Mouse (Mus musculus): ENCODE data around the gene Ufd1. TPM values are rescaled to one million over a fixed set of nuclear protein-coding genes. Genes with fewer than 3 reads are reported as not detected.

The Ufd1 gene
- 10 to 100 TPM; 87.2 to 96.9 TPM for total RNA-seq (2021)

GRCm38 (mm10) chr16:18811468-18812384 lies at the start of gene Ufd1, which contains the start of gene Cdc45:
Gene Ufd1 (plus strand): TSS chr16:18811779.
Gene Cdc45 (minus strand): TSS chr16:18811987.
- DNase-seq (ENCODE audit: low spot score in 2 of 2) = peak; percentile 88 to 98
- intact Hi-C loops (cut with DNase I) = loop anchor here (5.0 kb wide), 1 partner anchor 66 kb away; the partner anchor contains the start of genes Hira and Mrpl40

- intact Hi-C loops (cut with DNase I) = no loop called here
- DNase-seq (ENCODE audit: low spot score in 2 of 2) = no peak
Measured at GRCm38 (mm10) chr16:18762960-18763359, 48.6 kb upstream of the Ufd1 start.

- intact Hi-C loops (cut with DNase I) = no loop called here
Measured at GRCm38 (mm10) chr16:18766390-18766789, 45.2 kb upstream of the Ufd1 start.

GRCm38 (mm10) chr16:18769501-18769900 lies 42.1 kb upstream of the Ufd1 start:
- intact Hi-C loops (cut with DNase I) = no loop called here
- no peak for DNase-seq (ENCODE audit: low spot score in 2 of 2)

More at GRCm38 (mm10) chr16:18766390-18766789, 45.2 kb upstream of the Ufd1 start:
- no peak for DNase-seq (ENCODE audit: low spot score in 2 of 2)

GRCm38 (mm10) chr16:18773936-18774335 lies 37.6 kb upstream of the Ufd1 start:
- no peak for DNase-seq (ENCODE audit: low spot score in 2 of 2)
- intact Hi-C loops (cut with DNase I) = no loop called here

- DNase-seq (ENCODE audit: low spot score in 2 of 2) = no peak
- intact Hi-C loops (cut with DNase I) = loop anchor here (2.0 to 5.0 kb wide), 2 partner anchors 44 to 71 kb away; no protein-coding TSS in a partner anchor
Measured at GRCm38 (mm10) chr16:18775621-18776555, 35.7 kb upstream of the Ufd1 start.

GRCm38 (mm10) chr16:18776556-18777100 lies 35.0 kb upstream of the Ufd1 start, which contains the start of gene Cldn5:
Gene Cldn5 (plus strand): TSS chr16:18776847.
- intact Hi-C loops (cut with DNase I) = loop anchor here (2.0 to 5.0 kb wide), 2 partner anchors 44 to 72 kb away; no protein-coding TSS in a partner anchor
- no peak for DNase-seq (ENCODE audit: low spot score in 2 of 2)

- intact Hi-C loops (cut with DNase I) = loop anchor here (2.0 to 5.0 kb wide), 2 partner anchors 45 to 73 kb away; no protein-coding TSS in a partner anchor
- no peak for DNase-seq (ENCODE audit: low spot score in 2 of 2)
Measured at GRCm38 (mm10) chr16:18777101-18778080, 34.2 kb upstream of the Ufd1 start.

GRCm38 (mm10) chr16:18778461-18778860 lies 33.1 kb upstream of the Ufd1 start:
- no peak for DNase-seq (ENCODE audit: low spot score in 2 of 2)
- intact Hi-C loops (cut with DNase I) = loop anchor here (5.0 kb wide), 1 partner anchor 46 kb away; no protein-coding TSS in a partner anchor

- no peak for DNase-seq (ENCODE audit: low spot score in 2 of 2)
- intact Hi-C loops (cut with DNase I) = no loop called here
Measured at GRCm38 (mm10) chr16:18781810-18782209, 29.8 kb upstream of the Ufd1 start.

- intact Hi-C loops (cut with DNase I) = no loop called here
- no peak for DNase-seq (ENCODE audit: low spot score in 2 of 2)
Measured at GRCm38 (mm10) chr16:18785025-18785424, 26.6 kb upstream of the Ufd1 start.

GRCm38 (mm10) chr16:18785485-18785884 lies 26.1 kb upstream of the Ufd1 start:
- intact Hi-C loops (cut with DNase I) = no loop called here
- no peak for DNase-seq (ENCODE audit: low spot score in 2 of 2)

- no peak for DNase-seq (ENCODE audit: low spot score in 2 of 2)
- intact Hi-C loops (cut with DNase I) = no loop called here
Measured at GRCm38 (mm10) chr16:18786652-18787051, 24.9 kb upstream of the Ufd1 start.

GRCm38 (mm10) chr16:18788627-18789406 lies 22.8 kb upstream of the Ufd1 start:
- intact Hi-C loops (cut with DNase I) = no loop called here
- DNase-seq (ENCODE audit: low spot score in 2 of 2) = no peak

GRCm38 (mm10) chr16:18795223-18795899 lies 16.2 kb upstream of the Ufd1 start:
- intact Hi-C loops (cut with DNase I) = loop anchor here (5.0 kb wide), 1 partner anchor 353 kb away; no protein-coding TSS in a partner anchor
- peak; percentile 23 to 76 for DNase-seq (ENCODE audit: low spot score in 2 of 2)

GRCm38 (mm10) chr16:18796645-18797044 lies 14.9 kb upstream of the Ufd1 start:
- no peak for DNase-seq (ENCODE audit: low spot score in 2 of 2)
- intact Hi-C loops (cut with DNase I) = loop anchor here (5.0 kb wide), 1 partner anchor 354 kb away; no protein-coding TSS in a partner anchor

- no peak for DNase-seq (ENCODE audit: low spot score in 2 of 2)
- intact Hi-C loops (cut with DNase I) = loop anchor here (1.0 to 5.0 kb wide), 3 partner anchors 102 to 356 kb away; partner anchors contain the start of gene Gm49601
Measured at GRCm38 (mm10) chr16:18798151-18798550, 13.4 kb upstream of the Ufd1 start.

Data from left cerebral cortex, postnatal 25 days (tissue).